Mouse (Mus musculus) telencephalon, adult 2 months (tissue): ENCODE measurements at regions not wholly inside any gene's neighbourhood (a gene's known extent, or its start where the extent isn't known, plus 50 kb on each side); places are given as distances from the start of the nearest gene placed in this dataset.

Source experiments
- DNase-seq: peaks from one replicate; pipeline ENCODE4 v3.0.0-alpha.2; 2011; ENCODE audit warnings: low read depth, low spot score

DNA sequence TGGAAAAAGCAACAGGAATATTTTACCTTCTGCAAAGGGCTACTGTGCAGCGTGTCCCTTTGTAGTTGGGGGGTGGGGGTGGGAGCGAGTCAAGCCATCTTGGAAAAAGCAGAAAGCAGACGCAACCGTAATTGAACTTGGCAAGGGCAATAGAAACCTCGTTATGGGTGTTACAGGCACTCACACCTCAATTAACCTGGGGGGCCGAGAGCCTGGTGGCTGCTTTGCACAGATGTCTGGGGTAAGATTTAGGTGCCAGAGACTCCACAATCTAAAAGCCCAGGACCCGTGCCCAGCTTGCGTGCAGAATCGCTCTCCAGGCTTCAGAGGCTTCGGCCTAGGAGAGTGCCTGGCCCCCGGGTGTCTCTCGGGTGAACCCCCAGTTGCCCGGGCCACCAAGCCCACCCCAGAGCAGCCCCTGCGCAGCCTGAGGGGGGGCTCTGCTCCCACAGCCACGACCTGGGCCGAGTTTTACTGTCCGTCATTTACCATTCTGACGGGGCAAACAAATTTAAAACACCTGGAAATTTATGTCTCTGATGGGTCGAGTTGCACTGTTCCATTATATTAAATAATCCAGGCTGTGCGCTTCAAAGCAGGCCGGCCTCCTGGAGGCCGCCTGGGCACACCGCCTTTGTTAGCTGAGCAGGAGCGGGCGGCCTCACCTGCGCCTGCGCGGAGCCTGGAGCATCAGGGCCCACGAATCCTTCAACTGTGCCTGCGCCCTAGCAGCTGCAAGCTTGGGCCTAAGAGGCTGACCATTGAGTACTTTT is 212.4 kb downstream of the Srbd1 start:
- DNase-seq: no peak

- no peak for DNase-seq
These were observed 213.0 kb downstream of the Srbd1 start for GRCm38 (mm10) chr17:85931955-85932354.

DNA sequence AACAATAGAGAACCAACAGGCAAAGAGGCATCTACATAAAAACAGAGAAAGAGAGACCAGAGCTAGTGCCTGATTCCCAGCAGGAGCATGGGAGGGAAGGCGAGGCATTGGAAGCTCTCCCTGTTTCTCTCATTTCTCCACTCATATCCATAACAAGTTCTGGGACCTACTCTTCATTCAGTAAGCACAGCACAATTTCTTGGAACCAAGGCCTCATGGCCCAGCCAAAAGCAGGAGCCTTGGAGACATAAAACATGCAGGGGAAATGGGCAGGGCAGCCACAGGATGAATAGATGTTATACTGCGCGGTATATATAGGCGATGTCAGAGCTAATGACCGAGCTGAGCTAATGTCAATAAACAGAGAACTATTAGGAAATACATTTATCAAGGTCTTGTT is 214.2 kb downstream of the Srbd1 start:
- DNase-seq: no peak

DNA sequence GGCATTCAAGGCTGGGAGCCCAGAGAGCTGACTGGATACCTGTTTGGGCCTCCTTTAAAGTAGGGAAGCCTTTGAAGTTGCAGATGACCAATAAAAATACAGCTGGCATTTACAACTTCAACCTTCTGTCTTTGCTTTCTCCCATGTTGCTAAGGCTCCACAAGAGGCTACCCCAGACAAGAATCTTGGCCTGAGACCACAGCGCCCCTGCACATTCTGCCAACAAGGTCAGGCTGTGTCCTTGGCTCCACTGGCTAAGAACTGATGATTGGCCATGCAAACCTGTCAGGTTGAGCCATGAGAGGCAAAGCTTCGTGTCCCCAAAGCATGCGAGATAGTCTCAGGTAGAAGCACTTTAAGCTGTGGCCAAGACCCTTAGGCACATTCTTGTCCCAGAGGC is 214.6 kb downstream of the Srbd1 start:
- no peak for DNase-seq

DNA sequence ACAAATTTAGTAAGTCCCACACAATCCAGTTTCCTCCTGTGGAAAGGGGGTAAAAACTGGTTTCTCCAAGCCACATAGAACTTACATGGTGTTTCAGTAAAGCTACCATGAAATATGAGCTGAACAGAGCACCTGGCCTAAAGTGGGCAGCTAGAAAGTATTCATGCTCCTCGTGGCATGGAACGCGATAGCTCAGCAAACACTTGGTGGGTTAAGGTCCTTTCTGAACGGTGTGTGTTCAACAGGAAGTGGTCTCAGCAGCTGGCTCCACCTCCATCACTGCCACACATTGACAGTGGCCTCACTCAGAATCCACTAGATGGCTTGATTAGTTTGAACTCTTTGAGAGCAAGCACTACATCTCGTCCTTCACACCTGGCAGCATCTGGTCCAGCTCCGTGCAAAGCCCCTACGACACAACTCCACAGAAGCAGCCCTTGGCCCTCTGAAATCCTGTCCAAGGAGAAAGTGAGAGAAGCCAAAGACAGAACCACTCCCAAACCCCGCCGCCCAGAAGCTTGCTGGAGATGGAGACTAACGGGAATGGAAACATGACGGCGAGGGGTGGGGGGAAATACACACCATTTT is 215.2 kb downstream of the Srbd1 start:
- no peak for DNase-seq

DNA sequence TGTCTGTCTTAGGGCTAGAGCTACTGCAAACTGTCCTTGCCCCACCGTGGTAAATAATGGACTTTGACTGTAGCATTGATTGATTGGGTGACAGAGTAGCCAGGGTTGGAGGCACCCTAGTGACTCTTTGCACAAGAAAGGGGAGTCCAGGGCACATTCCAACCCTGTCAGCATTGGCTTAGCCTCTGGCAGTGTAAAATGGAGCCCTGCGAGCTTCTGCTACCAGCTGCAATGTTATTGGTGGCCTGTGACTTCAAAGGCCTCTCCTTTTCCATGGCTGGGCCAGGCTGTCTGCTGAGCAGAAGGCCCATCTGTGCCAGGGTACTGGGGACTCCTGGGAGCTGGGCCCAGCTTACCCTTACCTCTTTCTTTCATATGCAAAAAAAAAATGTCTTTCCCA is 216.4 kb downstream of the Srbd1 start:
- no peak for DNase-seq

- peak; percentile 24 for DNase-seq
These were observed 217.7 kb downstream of the Srbd1 start for GRCm38 (mm10) chr17:85927261-85927660.

GRCm38 (mm10) chr17:85926044-85926443 is 218.9 kb downstream of the Srbd1 start:
- DNase-seq: no peak

GRCm38 (mm10) chr17:85921219-85921673 is 223.7 kb downstream of the Srbd1 start:
- DNase-seq: no peak

DNA sequence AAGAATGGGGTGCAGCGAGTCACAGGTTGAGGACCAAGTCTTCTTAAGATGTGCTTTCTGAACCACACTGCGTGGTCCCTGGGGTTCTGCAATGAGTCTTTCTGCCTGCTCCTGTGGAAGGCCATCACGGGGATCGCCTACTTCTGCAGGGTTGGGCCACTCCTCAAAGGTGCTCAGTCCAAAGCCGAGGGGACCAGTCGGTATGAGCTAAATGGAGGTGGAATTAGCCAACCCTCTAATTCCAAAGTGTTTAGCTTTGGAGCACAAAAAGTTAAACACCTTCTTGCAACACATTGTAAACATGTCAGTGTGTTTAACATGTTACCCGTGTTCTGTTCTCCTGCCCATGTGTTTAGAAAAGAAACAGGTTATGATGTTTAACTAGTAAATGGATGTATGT is 225.1 kb downstream of the Srbd1 start:
- DNase-seq: no peak

- DNase-seq: no peak
These were observed 227.8 kb upstream of the Six2 start for GRCm38 (mm10) chr17:85915870-85916269.

- no peak for DNase-seq
These were observed 226.0 kb upstream of the Six2 start for GRCm38 (mm10) chr17:85914062-85914461.

- DNase-seq: no peak
These were observed 220.6 kb upstream of the Six2 start for GRCm38 (mm10) chr17:85908709-85909108.

- no peak for DNase-seq
These were observed 218.6 kb upstream of the Six2 start for GRCm38 (mm10) chr17:85906597-85907187.

DNA sequence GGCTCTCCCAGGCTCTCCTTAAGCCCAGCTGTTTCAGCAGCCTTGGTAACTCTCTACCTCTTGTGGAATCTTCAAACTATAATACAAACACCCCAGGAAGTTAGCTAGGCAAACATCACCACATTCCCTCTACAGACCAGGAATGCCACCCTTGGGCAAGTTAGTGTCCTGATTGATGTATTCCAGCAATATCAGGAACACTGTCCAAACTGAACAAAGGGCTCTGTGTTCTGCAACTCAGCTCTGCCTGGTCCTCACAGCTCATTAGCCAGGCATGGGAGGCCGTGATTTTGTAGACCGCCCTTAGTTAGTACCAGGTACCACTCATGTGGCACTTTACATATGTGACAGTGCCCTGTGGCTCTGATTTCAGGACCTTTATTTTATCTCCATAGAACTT is 214.5 kb upstream of the Six2 start:
- DNase-seq: no peak

DNA sequence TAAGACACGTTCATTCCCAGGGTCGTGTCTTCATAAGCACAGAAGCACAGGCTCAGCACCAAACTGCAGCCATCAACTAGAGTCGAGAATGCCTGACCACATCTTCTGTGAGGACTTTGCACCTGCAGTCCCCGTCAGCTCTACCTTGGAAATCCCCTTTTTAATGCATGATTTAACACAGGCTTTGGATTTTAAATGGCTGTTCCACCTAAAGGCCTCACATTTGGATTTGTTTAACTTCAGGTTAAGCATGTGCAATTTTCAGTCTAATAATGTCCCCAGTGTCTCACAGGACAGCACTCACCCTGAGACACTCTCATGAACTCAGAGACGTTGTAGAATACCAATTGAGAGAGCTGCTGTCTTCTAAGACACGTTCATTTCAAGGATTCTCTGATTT is 211.0 kb upstream of the Six2 start:
- no peak for DNase-seq

- no peak for DNase-seq
These were observed 207.9 kb upstream of the Six2 start for GRCm38 (mm10) chr17:85895978-85896377.

DNA sequence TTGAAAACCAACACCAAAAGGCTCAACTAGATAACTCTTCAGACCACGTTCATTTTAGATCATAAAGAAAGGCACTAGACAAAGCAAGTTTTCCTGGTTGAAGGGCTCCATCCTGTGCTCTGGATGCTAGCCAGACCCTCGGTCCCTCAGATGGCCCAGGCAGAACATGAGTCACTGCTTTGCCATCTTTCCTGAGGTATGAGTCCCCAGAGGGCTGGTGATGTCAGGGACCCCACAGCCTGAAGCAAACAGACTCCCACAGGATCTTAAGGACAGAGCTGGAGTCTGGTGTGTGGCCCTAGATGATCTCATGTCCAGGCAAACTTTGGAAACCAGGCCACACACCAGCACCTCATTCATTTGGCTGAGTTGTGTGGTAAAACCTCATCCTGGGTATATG is 203.2 kb upstream of the Six2 start:
- DNase-seq: no peak

GRCm38 (mm10) chr17:85889746-85890532 is 201.9 kb upstream of the Six2 start:
- DNase-seq: no peak

DNA sequence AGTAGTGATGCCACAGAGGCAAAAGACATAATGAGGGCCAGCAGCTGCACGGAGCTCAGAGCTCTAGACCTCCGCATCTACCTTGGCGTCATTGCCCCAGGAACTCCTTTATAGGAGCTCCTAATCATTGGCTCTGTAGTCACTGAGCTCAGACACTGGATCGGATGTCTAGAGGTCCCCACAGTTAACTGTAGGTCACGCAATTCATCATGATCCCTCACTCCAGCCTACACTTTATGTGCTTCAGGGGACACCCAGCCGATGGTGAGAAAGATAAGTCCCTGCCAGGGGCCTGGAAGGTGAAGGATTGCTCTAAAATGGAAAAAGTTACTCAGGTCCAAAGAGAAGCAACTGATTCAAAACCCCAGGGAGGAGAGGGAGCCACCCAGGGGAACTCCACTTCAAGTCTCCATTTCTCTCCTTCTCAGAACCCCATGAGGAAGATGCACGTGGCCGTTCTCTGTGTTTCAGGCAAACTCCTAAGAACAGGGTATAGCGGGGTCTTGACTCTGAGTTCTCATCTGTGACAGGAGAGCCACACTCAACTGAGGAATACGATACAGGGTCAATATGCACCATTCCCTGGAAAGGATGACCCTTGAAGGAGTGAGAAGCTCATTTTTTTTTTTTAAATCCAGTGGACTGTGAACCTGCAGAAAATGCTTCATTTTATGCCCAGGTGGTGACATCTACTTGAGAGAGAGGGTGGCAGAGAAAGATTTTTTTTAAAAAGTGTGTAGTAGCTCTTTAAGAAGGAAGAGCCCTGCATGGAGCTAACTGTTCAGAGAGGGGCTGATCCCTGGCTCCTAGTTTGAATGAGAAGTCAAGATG is 200.7 kb upstream of the Six2 start:
- DNase-seq: no peak

- DNase-seq: no peak
These were observed 198.6 kb upstream of the Six2 start for GRCm38 (mm10) chr17:85886675-85887074.
